Mouse (Mus musculus) embryonic fibroblast, embryonic 13.5 days (primary cell): ENCODE data around the gene Plxdc1. TPM values are rescaled to one million over a fixed set of nuclear protein-coding genes. Genes with fewer than 3 reads are reported as not detected.

ENCODE experiments used
- H3K27ac ChIP-seq: 2 replicates; pipeline ENCODE4 v1.5.1; 2012; ENCODE audit warnings: low read length, control low read depth, inconsistent platforms; ENCODE audit not compliant: insufficient read depth
- H3K4me1 ChIP-seq: 2 replicates; pipeline ENCODE4 v1.6.1; 2011; ENCODE audit warnings: low read length; ENCODE audit not compliant: control insufficient read depth, insufficient read depth
- H3K4me3 ChIP-seq: 2 replicates; pipeline ENCODE4 v1.5.1; 2011; ENCODE audit warnings: mild to moderate bottlenecking, control low read depth, low read length; ENCODE audit not compliant: insufficient read depth
- CTCF ChIP-seq: IDR thresholded peaks from 2 replicates; pipeline ENCODE4 v1.5.1; 2011; ENCODE audit warnings: mild to moderate bottlenecking, control low read depth, low read length, moderate library complexity, borderline replicate concordance; ENCODE audit not compliant: insufficient read depth
- POLR2A ChIP-seq: IDR thresholded peaks from 2 replicates; pipeline ENCODE4 v1.6.1; 2011; ENCODE audit warnings: low read depth, mild to moderate bottlenecking, control low read depth, low read length, moderate library complexity
- polyA plus RNA-seq: library from polyadenylated mRNA; stranded (reverse); fragments of >200 nt; gene quantifications from 2 replicates; pipeline ENCODE4 v1.2.4, GENCODE M21; 2011; ENCODE audit warnings: low read depth; ENCODE audit not compliant: missing spikeins, insufficient read length

Gene Plxdc1
- polyA plus RNA-seq, 1 experiment: 0.86 TPM

GRCm38 (mm10) chr11:98026248-98026569, 40.0 kb upstream of the Plxdc1 start:
- Histone ChIP-seq H3K4me3 (peak overlapping the region; percentile 50), H3K4me1 (peaks cover 4% of the 10 kb centered on the region; the same call in 1 of the 2 replicates), H3K27ac (peak overlapping the region; percentile 90)
- TF ChIP-seq CTCF (no peak), POLR2A (no peak; the same call in 1 of the 2 replicates)

GRCm38 (mm10) chr11:98024516-98024915, 38.3 kb upstream of the Plxdc1 start:
- Histone ChIP-seq H3K4me3 (no peak overlapping the region), H3K4me1 (peaks cover 5% of the 10 kb centered on the region; the same call in 1 of the 2 replicates), H3K27ac (no peak overlapping the region)
- TF ChIP-seq CTCF: no peak
- TF ChIP-seq POLR2A: no peak

- Histone ChIP-seq H3K4me3 (peak within 1 kb of the TSS; percentile 58), H3K27ac (peak within 1 kb of the TSS; percentile 51), H3K4me1 (0 out of 2 replicates have a peak, but pooled peaks cover 2% of the 10 kb centered on the region)
- TF ChIP-seq POLR2A (peak; percentile 74), CTCF (no peak)
These were observed 36.5 kb upstream of the Plxdc1 start, which contains the start of gene Cacnb1 for GRCm38 (mm10) chr11:98022555-98023371. TSS of gene Cacnb1 (minus strand) at chr11:98023034.

- Histone ChIP-seq H3K27ac (no peak overlapping the region), H3K4me3 (peak overlapping the region; percentile 58), H3K4me1 (0 out of 2 replicates have a peak, but pooled peaks cover 2% of the 10 kb centered on the region)
- no peak for TF ChIP-seq CTCF
- TF ChIP-seq POLR2A: no peak
These were observed 36.0 kb upstream of the Plxdc1 start for GRCm38 (mm10) chr11:98022253-98022554.

- H3K4me3 ChIP-seq: peak overlapping the region; percentile 58
- TF ChIP-seq POLR2A (0 out of 2 replicates have a peak, but pooled peaks have one; percentile 21), CTCF (no peak)
- 0 out of 2 replicates have a peak, but pooled peaks cover 2% of the 10 kb centered on the region for H3K4me1 ChIP-seq
- no peak overlapping the region for H3K27ac ChIP-seq
These were observed 35.5 kb upstream of the Plxdc1 start for GRCm38 (mm10) chr11:98021565-98022252.

GRCm38 (mm10) chr11:98021118-98021517, 34.9 kb upstream of the Plxdc1 start:
- H3K27ac ChIP-seq: no peak overlapping the region
- TF ChIP-seq POLR2A (no peak), CTCF (no peak)
- H3K4me3 ChIP-seq: peak overlapping the region; percentile 58; the same call in 1 of the 2 replicates
- H3K4me1 ChIP-seq: 0 out of 2 replicates have a peak, but pooled peaks cover 2% of the 10 kb centered on the region

GRCm38 (mm10) chr11:98020710-98021109, 34.5 kb upstream of the Plxdc1 start:
- H3K4me3 ChIP-seq: no peak overlapping the region
- H3K27ac ChIP-seq: no peak overlapping the region
- TF ChIP-seq POLR2A (no peak), CTCF (no peak)
- H3K4me1 ChIP-seq: 0 out of 2 replicates have a peak, but pooled peaks cover 2% of the 10 kb centered on the region

GRCm38 (mm10) chr11:98019883-98020610, 33.8 kb upstream of the Plxdc1 start:
- Histone ChIP-seq H3K4me3 (no peak overlapping the region), H3K27ac (no peak overlapping the region), H3K4me1 (0 out of 2 replicates have a peak, but pooled peaks cover 2% of the 10 kb centered on the region)
- TF ChIP-seq POLR2A (no peak), CTCF (no peak)

- TF ChIP-seq CTCF (peak; percentile 53; the same call in 1 of the 2 replicates), POLR2A (no peak)
- H3K4me1 ChIP-seq: 0 out of 2 replicates have a peak, but pooled peaks cover 2% of the 10 kb centered on the region
- H3K4me3 ChIP-seq: no peak overlapping the region
- no peak overlapping the region for H3K27ac ChIP-seq
These were observed 32.8 kb upstream of the Plxdc1 start for GRCm38 (mm10) chr11:98018858-98019641.
